Mouse (Mus musculus) mouse embryonic stem cell (cell line): ENCODE measurements around the gene Hexim2.

ENCODE experiments used
- in situ Hi-C, 2 experiments: fragments of 300-500 bp; cut with MboI; formaldehyde crosslinking; loops; 1 replicate in 1 of 2; 3 replicates in 1 of 2; pipeline ENCODE4 v1.14.3; 2019 to 2020; ENCODE audit warnings: low sequenced_read_pairs in 2 of 2, low pct_unique_long_range_greater_than_20kb in 1 of 2, mixed read lengths in 1 of 2; ENCODE audit not compliant: unreplicated experiment in 1 of 2

The Hexim2 gene

DNA sequence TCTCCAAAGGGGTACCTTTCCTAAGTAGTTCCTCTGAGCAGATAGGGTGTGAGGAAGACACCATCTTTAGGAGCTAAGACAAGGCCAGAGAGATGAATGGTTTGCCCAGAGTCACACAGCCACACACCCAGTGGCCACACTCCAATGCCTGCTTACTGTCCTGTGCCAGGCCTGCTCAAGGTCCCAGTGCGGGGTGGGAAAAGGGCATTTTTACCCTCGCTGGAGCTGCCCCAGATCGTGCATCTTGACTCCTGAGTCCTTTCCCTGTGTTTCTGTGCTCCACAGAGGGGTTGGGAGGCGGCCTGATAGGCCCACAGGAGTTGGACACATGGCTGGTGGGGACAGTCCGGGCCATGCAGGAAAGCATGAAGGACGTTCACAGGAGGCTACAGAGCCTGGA, 26.4 kb upstream of the Hexim2 start:
- in situ Hi-C loops = loop anchor here in 1 of 2 experiments (10.0 kb wide), 1 partner anchor 49 kb away; no protein-coding TSS in a partner anchor

DNA sequence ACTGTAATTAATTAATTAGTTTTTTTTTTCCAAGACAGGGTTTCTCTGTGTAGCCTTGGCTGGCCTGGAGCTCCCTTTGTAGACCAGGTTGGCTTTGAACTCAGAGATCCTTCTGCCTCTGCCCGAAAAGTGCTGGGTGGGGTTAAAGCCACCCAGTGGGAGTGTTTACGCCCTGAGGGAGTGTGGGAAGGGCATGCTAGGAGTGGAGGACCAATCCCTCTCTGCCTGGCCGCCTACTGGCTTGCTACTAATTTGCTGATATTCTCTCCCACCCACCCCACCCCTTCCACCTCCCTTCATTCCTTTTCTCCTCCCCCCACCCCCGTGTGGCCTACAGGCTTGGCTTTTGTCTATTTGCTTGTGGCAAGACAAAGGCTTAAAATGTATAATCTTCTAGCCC, 25.8 kb upstream of the Hexim2 start:
- in situ Hi-C loops = loop anchor here in 1 of 2 experiments (10.0 kb wide), 1 partner anchor 48 kb away; no protein-coding TSS in a partner anchor

- in situ Hi-C loops = no loop called here
Observed at GRCm38 (mm10) chr11:103111301-103111700, 20.9 kb upstream of the Hexim2 start.

DNA sequence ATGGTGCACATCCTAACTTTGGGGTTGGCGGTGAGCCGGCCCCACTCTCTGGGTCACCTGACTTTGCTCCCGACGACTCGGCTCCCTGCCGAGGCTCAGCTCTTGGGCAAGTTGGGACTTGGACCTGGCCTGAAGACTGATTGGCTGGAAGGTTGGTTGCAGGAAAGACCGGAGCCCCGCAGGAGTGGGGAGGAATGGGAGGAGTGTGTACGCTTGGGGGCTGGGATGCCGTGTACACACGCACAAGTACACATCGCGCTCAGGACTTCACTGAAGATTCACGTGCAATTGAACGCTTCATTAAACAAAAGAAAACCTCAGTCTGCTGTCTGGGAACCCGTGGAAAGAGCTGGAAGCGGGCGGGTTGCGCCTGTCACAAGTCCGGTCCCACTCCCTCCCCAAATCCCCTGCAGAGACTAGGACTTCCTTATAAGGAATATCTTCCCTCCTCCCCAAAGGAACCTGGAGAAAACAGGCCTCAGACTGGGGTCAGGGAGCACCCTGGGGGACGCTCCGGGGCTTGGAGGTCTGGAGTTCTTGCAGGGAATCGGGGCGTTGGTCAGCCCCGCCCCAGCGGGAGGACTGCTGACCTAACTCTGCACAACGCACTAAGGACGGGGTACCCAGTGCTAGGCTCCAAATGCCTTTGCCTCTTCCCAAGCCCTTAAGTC, 20.2 kb upstream of the Hexim2 start:
- in situ Hi-C loops = no loop called here

DNA sequence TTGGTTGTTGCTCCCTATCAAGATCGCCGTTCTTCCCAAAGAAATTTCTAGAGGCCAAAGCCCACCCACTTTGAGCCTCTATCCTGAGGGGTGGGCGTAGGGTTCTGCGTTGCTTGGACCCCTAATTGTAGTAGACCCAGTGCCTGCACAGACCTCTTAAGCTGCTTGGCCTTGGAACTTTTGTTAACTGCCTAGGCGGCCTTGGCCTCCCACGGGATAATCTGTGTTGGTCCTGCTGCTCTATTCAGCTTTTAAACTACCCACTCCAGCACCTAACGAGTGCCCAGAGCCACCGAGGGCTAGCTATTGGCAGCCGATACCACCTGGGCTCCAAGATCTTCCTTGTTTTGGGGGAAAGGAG, 19.7 kb upstream of the Hexim2 start:
- in situ Hi-C loops = no loop called here

DNA sequence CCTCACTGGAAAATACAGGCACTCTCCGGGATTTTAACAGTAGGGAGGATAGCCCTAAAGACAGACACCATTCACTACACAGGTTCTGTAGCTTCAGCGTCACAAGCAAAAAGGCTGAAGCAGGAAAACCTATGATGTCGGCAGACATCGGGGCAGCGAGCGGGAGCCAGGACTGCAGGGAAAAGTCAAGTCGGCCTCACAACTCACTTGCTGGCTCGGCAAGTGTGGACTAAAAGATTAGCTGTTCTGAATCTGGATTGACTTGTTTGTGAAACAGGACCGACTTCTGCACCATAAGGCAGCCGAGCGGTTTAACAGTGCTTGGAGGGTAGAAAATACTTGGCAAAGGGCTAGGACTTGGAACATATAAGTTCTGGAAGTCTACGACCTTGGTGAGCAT, 19.2 kb upstream of the Hexim2 start:
- in situ Hi-C loops = no loop called here

- in situ Hi-C loops = no loop called here
Observed at GRCm38 (mm10) chr11:103113771-103114170, 18.5 kb upstream of the Hexim2 start.

- in situ Hi-C loops = no loop called here
Observed at GRCm38 (mm10) chr11:103114270-103114943, 17.8 kb upstream of the Hexim2 start.

GRCm38 (mm10) chr11:103115163-103116007, 16.8 kb upstream of the Hexim2 start:
- in situ Hi-C loops = no loop called here

DNA sequence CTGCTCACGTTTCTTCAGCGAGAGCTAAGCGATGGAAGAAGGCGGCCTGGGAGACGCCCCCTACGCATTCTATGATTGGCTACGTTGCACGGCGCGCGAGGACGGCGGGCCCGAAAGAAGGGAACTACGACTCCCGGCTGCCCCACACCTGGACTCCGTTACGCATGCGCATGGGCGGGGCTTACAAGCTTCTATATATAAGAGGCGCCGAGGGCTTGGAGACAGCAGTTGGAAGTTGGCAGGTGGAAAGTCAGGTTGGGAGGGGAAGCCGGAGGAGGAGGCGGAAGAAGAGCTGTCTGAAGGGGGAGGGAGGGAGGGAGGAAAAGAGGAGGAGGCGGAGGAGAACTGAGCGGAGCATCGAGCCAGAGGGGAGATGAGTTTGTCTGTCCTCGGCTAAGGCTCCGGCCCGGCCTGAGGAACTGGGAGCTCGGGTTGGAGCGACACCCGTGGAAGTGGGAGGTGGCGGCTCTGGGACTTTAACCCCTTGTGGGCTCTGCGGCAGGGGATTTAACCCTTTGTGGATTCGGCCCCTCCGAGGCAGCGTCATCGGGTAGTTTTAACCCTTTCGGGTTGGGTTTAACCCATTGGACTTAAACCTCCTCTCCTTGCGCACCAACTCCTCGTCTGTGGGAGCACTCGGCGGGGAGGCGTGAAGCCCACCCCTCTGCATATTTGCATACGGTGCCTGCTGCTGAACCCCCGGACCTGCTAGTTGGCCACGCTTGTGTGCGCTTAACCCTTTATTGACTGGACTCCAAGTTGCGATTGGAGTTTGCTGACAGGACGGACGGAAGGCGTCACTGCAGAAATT, 16.0 kb upstream of the Hexim2 start, which contains the start of gene Hexim1:
Gene Hexim1 (plus strand): TSS at position 224 of the 811 bp plus-strand sequence.
- in situ Hi-C loops = no loop called here

DNA sequence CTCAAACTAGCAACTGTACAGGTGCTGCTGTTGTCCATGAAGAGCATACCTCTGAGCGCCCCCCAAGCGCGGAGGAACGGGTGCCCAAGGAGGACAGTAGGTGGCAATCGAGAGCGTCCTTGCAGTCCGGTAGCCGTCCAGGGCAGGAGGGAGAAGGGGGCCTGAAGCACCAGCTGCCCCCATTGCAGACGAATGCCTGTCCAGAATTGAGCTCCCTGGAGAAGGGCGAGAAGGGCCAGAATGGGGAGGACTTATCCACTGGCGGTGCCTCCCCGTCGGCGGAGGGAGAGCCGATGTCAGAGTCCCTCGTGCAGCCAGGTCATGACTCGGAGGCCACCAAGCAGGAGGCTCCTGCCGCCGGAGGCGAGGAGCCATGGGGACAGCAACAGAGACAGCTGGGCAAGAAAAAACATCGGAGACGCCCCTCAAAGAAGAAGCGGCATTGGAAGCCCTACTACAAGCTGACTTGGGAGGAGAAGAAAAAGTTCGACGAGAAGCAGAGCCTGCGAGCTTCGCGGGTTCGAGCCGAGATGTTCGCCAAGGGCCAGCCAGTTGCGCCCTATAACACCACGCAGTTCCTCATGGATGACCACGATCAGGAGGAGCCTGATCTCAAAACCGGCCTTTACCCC, 15.2 kb upstream of the Hexim2 start:
- in situ Hi-C loops = no loop called here

GRCm38 (mm10) chr11:103117591-103118009, 14.6 kb upstream of the Hexim2 start:
- in situ Hi-C loops = no loop called here

GRCm38 (mm10) chr11:103118866-103119265, 13.4 kb upstream of the Hexim2 start:
- in situ Hi-C loops = no loop called here

DNA sequence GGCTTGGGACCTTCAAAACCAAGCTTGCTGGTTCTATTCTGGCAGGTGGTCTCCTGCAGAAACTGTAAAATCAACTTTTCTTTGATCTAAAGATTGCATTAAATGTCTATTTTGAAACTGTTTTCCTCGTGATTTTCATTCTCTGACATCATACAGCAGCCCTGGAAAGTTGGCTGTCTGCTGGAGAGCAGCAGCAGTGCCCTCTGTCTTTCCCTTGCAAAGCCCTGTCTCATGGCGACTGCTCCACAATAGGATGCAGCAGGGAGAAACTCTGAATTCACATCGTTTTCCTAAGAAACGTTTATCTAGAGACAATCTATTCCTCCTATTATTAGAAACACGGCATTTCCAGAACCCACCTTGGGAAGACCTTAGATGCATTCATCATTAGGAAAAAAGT, 12.6 kb upstream of the Hexim2 start:
- in situ Hi-C loops = no loop called here

- in situ Hi-C loops = no loop called here
Observed at GRCm38 (mm10) chr11:103120315-103120714, 11.9 kb upstream of the Hexim2 start.

- in situ Hi-C loops = no loop called here
Observed at GRCm38 (mm10) chr11:103132576-103133455, 587 bp downstream of the Hexim2 start.
